Mouse (Mus musculus) urinary bladder, adult 18-20 months (tissue): Measurements from ENCODE around the gene Gltp.
A peak's percentile ranks its signal among the peaks of the same experiment; 100 is the strongest.

Experiments used
- DNase-seq, 2 experiments: peaks; one replicate each; pipeline ENCODE4 v3.0.0; 2022; ENCODE audit warnings: low spot score in 2 of 2, mixed read lengths in 2 of 2

The Gltp gene

DNA sequence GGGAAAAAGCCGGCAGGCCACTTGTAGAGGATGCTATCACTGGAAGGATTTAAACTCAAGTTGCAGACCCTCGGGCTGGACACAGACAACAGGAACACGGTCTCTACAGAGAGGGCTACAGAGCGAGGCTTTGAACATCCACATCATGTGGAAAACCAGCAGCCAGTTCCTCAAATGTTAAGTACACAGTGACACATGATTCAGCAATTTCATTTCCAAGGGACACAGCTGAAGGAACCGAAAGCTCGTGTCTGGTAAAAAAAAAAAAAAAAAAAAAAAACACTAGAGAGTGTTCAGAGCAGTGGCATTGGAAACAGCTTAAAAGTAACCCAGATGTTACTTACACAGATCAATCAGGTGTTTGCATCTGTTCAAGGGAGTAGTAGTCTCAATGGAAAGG lies 29.8 kb downstream of the Gltp start:
- no peak for DNase-seq

DNA sequence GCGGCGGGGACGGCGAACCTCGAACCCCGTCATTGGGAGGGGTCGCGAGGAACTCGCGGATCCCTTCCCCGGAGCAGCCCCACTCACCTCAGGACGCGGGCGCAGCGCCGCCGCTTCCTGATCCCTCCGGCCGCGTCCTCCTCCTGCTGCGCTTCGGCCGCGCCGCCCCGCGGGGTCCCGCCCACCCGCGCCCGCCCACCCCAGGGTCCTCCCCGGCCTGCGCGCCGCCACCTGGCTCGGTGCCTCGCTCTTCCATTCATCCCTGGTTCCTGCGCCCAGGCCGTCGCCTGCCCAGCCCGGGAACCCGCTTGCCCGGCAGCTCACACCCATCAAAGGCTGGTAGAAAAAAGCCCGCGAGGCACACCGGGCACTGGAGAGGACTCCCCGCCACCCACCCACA lies 32.5 kb downstream of the Gltp start, which contains the start of gene Trpv4:
Trpv4 (minus strand) TSS at position 167 of the 400 bp plus-strand sequence.
- no peak for DNase-seq

GRCm38 (mm10) chr5:114657426-114657825 lies 33.4 kb downstream of the Gltp start:
- DNase-seq = no peak

GRCm38 (mm10) chr5:114656305-114656704 lies 34.5 kb downstream of the Gltp start:
- DNase-seq = peak in 1 of 2 experiments; percentile 52

GRCm38 (mm10) chr5:114655721-114656120 lies 35.1 kb downstream of the Gltp start:
- DNase-seq = no peak

GRCm38 (mm10) chr5:114653656-114654437 lies 36.9 kb downstream of the Gltp start:
- peak in 1 of 2 experiments; percentile 72 for DNase-seq

DNA sequence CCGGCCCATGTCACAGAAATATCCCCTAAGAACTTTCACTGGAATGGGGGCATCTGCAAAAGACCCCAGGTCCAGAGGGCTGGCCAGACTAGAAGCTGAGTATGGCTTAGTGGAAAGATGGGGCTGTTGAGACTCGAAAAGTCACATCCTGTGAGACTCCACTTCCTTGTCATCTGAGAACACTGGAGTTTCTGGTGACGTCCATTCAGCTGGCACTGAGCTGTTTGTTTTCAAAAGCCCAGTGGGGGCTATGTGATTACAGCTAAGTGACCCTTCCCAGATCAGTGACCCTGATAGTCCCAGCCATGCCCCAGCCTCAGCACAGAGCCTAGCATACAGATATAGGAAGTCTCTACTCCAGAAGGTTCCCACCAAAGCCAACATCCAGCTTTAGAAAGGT lies 39.3 kb downstream of the Gltp start:
- DNase-seq = no peak

- no peak for DNase-seq
These were observed 39.8 kb downstream of the Gltp start for GRCm38 (mm10) chr5:114651002-114651401.

GRCm38 (mm10) chr5:114648728-114649311 lies 42.0 kb downstream of the Gltp start:
- DNase-seq = peak in 1 of 2 experiments; percentile 48

- DNase-seq = peak in 1 of 2 experiments; percentile 64
These were observed 43.4 kb downstream of the Gltp start for GRCm38 (mm10) chr5:114647211-114647974.

- DNase-seq = no peak
These were observed 44.9 kb downstream of the Gltp start for GRCm38 (mm10) chr5:114645916-114646315.

GRCm38 (mm10) chr5:114644918-114645317 lies 45.9 kb downstream of the Gltp start:
- no peak for DNase-seq

- DNase-seq = no peak
These were observed 50.0 kb downstream of the Gltp start for GRCm38 (mm10) chr5:114640809-114641208.

DNA sequence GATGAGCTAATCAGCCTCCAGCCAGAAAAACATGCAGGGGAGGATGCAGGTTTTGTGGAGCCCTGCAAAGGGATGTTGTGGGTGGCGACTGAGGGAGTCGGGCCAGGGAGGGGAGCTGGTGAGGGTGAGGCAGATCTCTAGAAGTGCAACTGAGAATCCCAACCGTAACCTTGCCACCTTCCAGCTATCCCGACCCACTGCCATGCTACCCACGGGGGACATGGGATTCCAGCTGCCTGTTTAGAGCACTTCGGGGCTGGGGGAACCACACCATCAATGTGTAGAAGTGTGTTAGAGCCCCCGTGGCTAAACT lies 51.2 kb downstream of the Gltp start:
- no peak for DNase-seq

GRCm38 (mm10) chr5:114638769-114639644 lies 51.8 kb downstream of the Gltp start:
- peak; percentile 84 to 85 for DNase-seq

GRCm38 (mm10) chr5:114636091-114636490 lies 54.7 kb downstream of the Gltp start:
- DNase-seq = no peak

- DNase-seq = no peak
These were observed 59.4 kb downstream of the Gltp start for GRCm38 (mm10) chr5:114631336-114631735.

DNA sequence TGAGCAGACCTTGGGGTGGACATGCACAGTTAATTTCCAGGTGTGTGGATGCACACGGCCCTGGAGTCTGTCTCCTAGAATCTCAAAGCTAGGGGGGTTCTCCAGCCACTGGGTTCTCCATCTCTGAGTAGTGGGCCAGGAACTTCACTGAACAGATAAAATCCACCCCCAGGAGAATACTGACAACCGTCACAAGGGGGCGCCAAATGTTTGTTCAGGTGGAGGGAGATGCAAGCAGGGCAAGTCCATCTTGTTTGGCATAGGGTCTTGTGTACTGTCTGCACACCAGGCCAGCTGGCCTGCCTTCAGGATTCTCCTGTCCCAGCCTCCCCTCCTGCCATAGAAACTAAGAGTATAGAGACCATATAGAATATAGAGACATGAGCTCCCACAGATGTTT lies 65.2 kb downstream of the Gltp start:
- no peak for DNase-seq

- DNase-seq = no peak
These were observed 70.5 kb downstream of the Gltp start for GRCm38 (mm10) chr5:114620305-114620704.
